Comparison of ENCODE assay signal across 31 mouse cellular contexts in genomic region chr9:49766634-49767033, GRCm38 (mm10). TPM values are rescaled to one million over a fixed set of nuclear protein-coding genes. Genes with fewer than 3 reads are reported as not detected.
"Had no signal": no experiment of that assay in that cellular context is flagged by ENCODE, and none has a peak within 500 bp of the region (broad histone marks: within the 10 kb centered on the region; RNA-seq: fewer than 3 reads in every experiment).

No protein-coding gene starts in this region.

- ATAC-seq: liver, embryonic 12.5 days; liver, postnatal 0 days; lung, postnatal 0 days; midbrain, embryonic 13.5 days; midbrain, embryonic 15.5 days; midbrain, embryonic 16.5 days had no signal

- H3K4me3 ChIP-seq: limb, embryonic 10.5 days; limb, embryonic 12.5 days; limb, embryonic 13.5 days; limb, embryonic 15.5 days; liver, embryonic 12.5 days; liver, embryonic 13.5 days; liver, embryonic 15.5 days; lung, embryonic 15.5 days; megakaryocyte, embryonic 14.5 days; midbrain, embryonic 10.5 days; midbrain, embryonic 12.5 days; midbrain, embryonic 13.5 days; midbrain, embryonic 15.5 days; neural tube, embryonic 12.5 days had no signal

- H3K9me3 ChIP-seq: limb, embryonic 10.5 days; limb, embryonic 12.5 days; limb, embryonic 13.5 days; limb, embryonic 15.5 days; liver, embryonic 12.5 days; liver, embryonic 13.5 days; liver, embryonic 15.5 days; lung, embryonic 15.5 days; megakaryocyte, embryonic 14.5 days; midbrain, embryonic 10.5 days; midbrain, embryonic 12.5 days; midbrain, embryonic 13.5 days; midbrain, embryonic 15.5 days; neural tube, embryonic 12.5 days had no signal

- H3K27me3 ChIP-seq: limb, embryonic 12.5 days; limb, embryonic 13.5 days; limb, embryonic 15.5 days; liver, embryonic 12.5 days; liver, embryonic 13.5 days; liver, embryonic 15.5 days; lung, embryonic 15.5 days; megakaryocyte, embryonic 14.5 days; midbrain, embryonic 12.5 days; midbrain, embryonic 13.5 days; midbrain, embryonic 15.5 days; neural tube, embryonic 12.5 days had no signal

- H3K27ac ChIP-seq: limb, embryonic 10.5 days; limb, embryonic 12.5 days; limb, embryonic 13.5 days; limb, embryonic 15.5 days; liver, embryonic 12.5 days; liver, embryonic 13.5 days; liver, embryonic 14.5 days; liver, embryonic 15.5 days; lung, embryonic 15.5 days; macrophage; midbrain, embryonic 10.5 days; midbrain, embryonic 12.5 days; midbrain, embryonic 13.5 days; midbrain, embryonic 15.5 days; neural tube, embryonic 12.5 days had no signal

- H3K4me1 ChIP-seq: limb, embryonic 12.5 days; limb, embryonic 13.5 days; limb, embryonic 15.5 days; liver, embryonic 12.5 days; liver, embryonic 13.5 days; liver, embryonic 15.5 days; lung, embryonic 15.5 days; megakaryocyte, embryonic 14.5 days had no signal

- H3K36me3 ChIP-seq: limb, embryonic 10.5 days; limb, embryonic 12.5 days; limb, embryonic 13.5 days; limb, embryonic 15.5 days; liver, embryonic 12.5 days; liver, embryonic 13.5 days; liver, embryonic 15.5 days; lung, embryonic 15.5 days; midbrain, embryonic 10.5 days; midbrain, embryonic 12.5 days; midbrain, embryonic 13.5 days; midbrain, embryonic 15.5 days; neural tube, embryonic 12.5 days had no signal

- DNase-seq: liver; liver, embryonic 13.5 days; liver, postnatal 0 days; lung, adult 18-20 months; lung, adult 2 months; lung, embryonic 14.5 days; lung, postnatal 10 days; lung, postnatal 14 days; lung, postnatal 36 days; lung, postnatal 4 days; midbrain, embryonic 14.5 days had no signal

- H3K4me2 ChIP-seq: limb, embryonic 12.5 days; limb, embryonic 13.5 days; limb, embryonic 15.5 days; liver, embryonic 11.5 days; liver, embryonic 12.5 days; liver, embryonic 13.5 days; liver, embryonic 15.5 days; lung, embryonic 14.5 days; lung, embryonic 15.5 days; midbrain, embryonic 11.5 days; midbrain, embryonic 12.5 days; midbrain, embryonic 13.5 days; midbrain, embryonic 15.5 days; neural tube, embryonic 12.5 days had no signal

- H3K9ac ChIP-seq: limb, embryonic 12.5 days; limb, embryonic 13.5 days; limb, embryonic 15.5 days; liver, embryonic 12.5 days; liver, embryonic 13.5 days; liver, embryonic 14.5 days; liver, embryonic 15.5 days; liver, postnatal 0 days; lung, embryonic 14.5 days; lung, embryonic 15.5 days; midbrain, embryonic 12.5 days; midbrain, embryonic 13.5 days; midbrain, embryonic 15.5 days; neural tube, embryonic 12.5 days had no signal

RNA-seq across cellular contexts. Expression of gene Ncam1, which starts 32.1 kb away (rescaled TPM):
- total RNA-seq: monocyte, adult 5-6 weeks had no signal
